Mouse (Mus musculus): ENCODE results near the gene Bloc1s5. TPM values are rescaled to one million over a fixed set of nuclear protein-coding genes. Genes with fewer than 3 reads are reported as not detected.
"Not testable (repeated sequence)": the region's sequence is repeated elsewhere in the genome, so short reads cannot be mapped to it uniquely, and the experiment has no call there.

The Bloc1s5 gene
- polyA plus RNA-seq, 1 experiment from 2014 or later, result 14.2 TPM

DNA sequence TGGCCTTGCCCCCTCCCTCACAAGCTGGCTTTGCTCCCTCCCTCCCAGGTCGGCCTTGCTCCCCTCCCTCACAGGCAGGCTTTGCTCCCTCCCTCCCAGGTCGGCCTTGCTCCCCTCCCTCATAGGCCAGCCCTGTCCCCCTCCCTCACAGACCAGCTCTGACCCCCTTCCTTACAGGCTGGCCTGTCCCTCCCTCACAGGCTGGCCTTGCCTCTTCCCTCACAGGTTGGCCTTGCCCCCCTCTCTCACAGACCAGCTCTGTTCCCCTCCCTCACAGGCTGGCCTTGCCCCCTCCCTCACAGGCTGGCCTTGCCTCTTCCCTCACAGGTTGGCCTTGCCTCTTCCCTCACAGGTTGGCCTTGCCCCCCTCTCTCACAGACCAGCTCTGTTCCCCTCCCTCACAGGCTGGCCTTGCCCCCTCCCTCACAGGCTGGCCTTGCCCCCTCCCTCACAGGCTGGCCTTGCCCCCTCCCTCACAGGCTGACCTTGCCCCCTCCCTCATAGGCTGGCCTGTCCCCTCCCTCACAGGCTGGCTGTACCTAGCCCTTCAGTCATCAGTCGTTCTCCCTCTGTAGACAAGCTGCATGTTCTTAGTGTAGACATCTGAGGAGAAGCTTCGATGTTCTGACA is 16.8 kb downstream of the Bloc1s5 start:
- WGBS (ENCODE audit: insufficient replicate concordance), result 67% methylated on average over 4 of the region's 4 CpGs
- H3K4me2 ChIP-seq; H3K9ac ChIP-seq; DNase-seq; ATAC-seq (ENCODE audit: low read depth); H3K9me3 ChIP-seq (replicated peaks); H3K27me3 ChIP-seq; H3K4me3 ChIP-seq (replicated peaks); H3K27ac ChIP-seq: not testable (repeated sequence)
- H3K36me3 ChIP-seq, result 0 out of 2 replicates have a peak, but pooled peaks cover 13% of the 10 kb centered on the region
- peaks cover 45% of the 10 kb centered on the region for H3K4me1 ChIP-seq (replicated peaks)

DNA sequence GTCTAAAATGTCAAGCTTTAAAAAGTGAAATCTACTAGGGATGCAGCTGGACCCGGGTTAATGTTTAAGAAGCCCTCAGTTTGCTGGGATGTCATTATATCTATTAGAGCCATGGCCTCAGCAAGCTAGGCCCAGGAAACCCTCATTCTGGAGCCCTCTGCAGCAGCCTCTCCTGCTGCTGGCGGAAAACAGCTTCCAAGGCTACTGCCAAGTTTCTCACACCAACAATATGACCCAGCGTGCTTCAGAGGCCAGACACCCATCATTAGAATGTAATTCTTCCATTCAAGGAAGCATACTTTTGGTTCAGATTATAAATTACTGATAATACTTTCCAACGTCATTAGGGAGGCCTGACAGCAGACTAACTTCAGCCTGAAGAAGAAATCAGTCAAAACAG is 18.0 kb downstream of the Bloc1s5 start:
- H3K9me3 ChIP-seq (replicated peaks), result peaks cover 4% of the 10 kb centered on the region; the same call in 1 of the 2 replicates
- no peak overlapping the region for H3K9ac ChIP-seq
- peak overlapping the region; percentile 47 for H3K27ac ChIP-seq
- H3K4me1 ChIP-seq (replicated peaks), result peaks cover 52% of the 10 kb centered on the region
- H3K27me3 ChIP-seq, result no peaks in the 10 kb centered on the region
- no peak overlapping the region for H3K4me3 ChIP-seq (replicated peaks)
- 52% methylated on average over 4 of the region's 4 CpGs for WGBS (ENCODE audit: insufficient replicate concordance)
- H3K36me3 ChIP-seq, result peaks cover 20% of the 10 kb centered on the region
- no peak overlapping the region for H3K4me2 ChIP-seq
- ATAC-seq (ENCODE audit: low read depth) (no peak), DNase-seq (no peak)

DNA sequence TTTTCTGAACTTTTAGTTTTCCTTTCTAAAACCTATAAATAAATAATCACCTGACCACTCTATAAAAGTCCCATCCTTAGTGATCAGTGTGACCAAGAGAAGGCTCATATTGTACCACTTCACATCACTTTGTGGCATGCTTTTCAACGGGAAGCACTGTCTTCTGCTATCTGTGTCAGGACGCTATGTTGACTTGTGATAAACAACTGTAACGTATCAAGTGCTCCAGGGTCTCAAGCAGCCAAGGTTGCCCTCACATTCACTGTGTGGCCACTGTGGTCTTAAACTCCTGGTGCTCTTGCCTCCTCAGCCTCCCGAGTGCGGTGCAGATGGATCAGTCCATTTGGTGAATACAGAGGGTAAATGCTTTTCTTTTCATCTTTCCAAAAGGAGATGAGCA is 19.3 kb downstream of the Bloc1s5 start:
- ATAC-seq (ENCODE audit: low read depth), result peak; percentile 80
- WGBS (ENCODE audit: insufficient replicate concordance), result 17% methylated on average over 5 of the region's 5 CpGs
- peak overlapping the region; percentile 7; the same call in 1 of the 2 replicates for H3K9ac ChIP-seq

DNA sequence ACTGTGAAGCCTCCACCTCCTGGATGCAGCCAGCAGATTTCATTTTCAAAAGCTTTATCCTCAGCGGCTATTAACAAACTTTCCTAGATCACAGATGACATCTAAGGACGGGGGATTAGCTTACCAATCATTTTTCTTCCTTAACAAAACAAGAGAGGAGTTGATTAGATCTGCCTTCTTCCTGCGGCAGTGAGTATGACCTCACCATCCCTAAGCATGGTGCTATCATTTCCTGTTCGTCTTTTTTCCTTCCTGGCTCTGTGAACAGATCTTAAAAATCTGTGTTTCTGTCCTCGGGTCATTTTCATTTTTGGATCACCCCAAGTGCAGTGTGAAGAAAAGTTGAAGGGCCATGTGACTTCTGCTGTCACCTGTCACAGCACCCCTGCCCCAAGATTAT is 20.6 kb downstream of the Bloc1s5 start:
- Histone ChIP-seq H3K9ac (peak overlapping the region; percentile 45), H3K4me3 (replicated peaks) (no peak overlapping the region), H3K27ac (peak overlapping the region; percentile 75), H3K4me1 (replicated peaks) (peaks cover 57% of the 10 kb centered on the region), H3K36me3 (peaks cover 18% of the 10 kb centered on the region), H3K27me3 (no peaks in the 10 kb centered on the region), H3K4me2 (peak overlapping the region; percentile 49), H3K9me3 (replicated peaks) (peaks cover 4% of the 10 kb centered on the region; the same call in 1 of the 2 replicates)
- ATAC-seq (ENCODE audit: low read depth) (no peak), DNase-seq (no peak)
- WGBS (ENCODE audit: insufficient replicate concordance), result 24% methylated on average over 5 of the region's 5 CpGs

More for the DNA sequence above, 19.3 kb downstream of the Bloc1s5 start:
- DNase-seq, result no peak
- no peaks in the 10 kb centered on the region for H3K27me3 ChIP-seq
- peak overlapping the region; percentile 63 for H3K27ac ChIP-seq
- peaks cover 4% of the 10 kb centered on the region; the same call in 1 of the 2 replicates for H3K9me3 ChIP-seq (replicated peaks)
- H3K4me1 ChIP-seq (replicated peaks), result peaks cover 56% of the 10 kb centered on the region
- no peak overlapping the region for H3K4me2 ChIP-seq
- H3K4me3 ChIP-seq (replicated peaks), result no peak overlapping the region
- H3K36me3 ChIP-seq, result peaks cover 18% of the 10 kb centered on the region

DNA sequence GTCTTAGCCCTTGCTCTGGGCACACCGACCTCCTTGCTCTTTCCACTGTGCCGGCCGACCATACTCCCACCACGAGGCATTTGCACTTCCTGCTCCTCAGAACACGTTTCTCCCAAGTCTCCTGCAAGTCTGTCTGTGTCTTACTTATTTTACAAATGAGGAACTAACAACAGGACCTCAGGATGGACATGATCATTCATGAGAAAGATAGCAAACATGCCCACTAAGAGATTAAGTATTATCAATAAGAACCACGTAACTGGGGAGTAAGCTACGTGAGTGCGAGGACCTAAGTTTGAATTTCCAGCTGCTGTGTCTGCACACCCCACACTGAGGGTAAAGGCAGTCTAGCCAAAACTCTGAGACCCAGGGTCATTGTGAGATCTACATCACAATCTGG is 21.3 kb downstream of the Bloc1s5 start:
- Histone ChIP-seq H3K4me2 (peak overlapping the region; percentile 49), H3K4me3 (replicated peaks) (no peak overlapping the region), H3K9ac (peak overlapping the region; percentile 45), H3K36me3 (peaks cover 18% of the 10 kb centered on the region), H3K9me3 (replicated peaks) (peaks cover 4% of the 10 kb centered on the region; the same call in 1 of the 2 replicates), H3K27me3 (no peaks in the 10 kb centered on the region), H3K4me1 (replicated peaks) (peaks cover 57% of the 10 kb centered on the region), H3K27ac (peak overlapping the region; percentile 75)
- no peak for DNase-seq
- 24% methylated on average over 8 of the region's 8 CpGs for WGBS (ENCODE audit: insufficient replicate concordance)
- peak; percentile 60 for ATAC-seq (ENCODE audit: low read depth)

DNA sequence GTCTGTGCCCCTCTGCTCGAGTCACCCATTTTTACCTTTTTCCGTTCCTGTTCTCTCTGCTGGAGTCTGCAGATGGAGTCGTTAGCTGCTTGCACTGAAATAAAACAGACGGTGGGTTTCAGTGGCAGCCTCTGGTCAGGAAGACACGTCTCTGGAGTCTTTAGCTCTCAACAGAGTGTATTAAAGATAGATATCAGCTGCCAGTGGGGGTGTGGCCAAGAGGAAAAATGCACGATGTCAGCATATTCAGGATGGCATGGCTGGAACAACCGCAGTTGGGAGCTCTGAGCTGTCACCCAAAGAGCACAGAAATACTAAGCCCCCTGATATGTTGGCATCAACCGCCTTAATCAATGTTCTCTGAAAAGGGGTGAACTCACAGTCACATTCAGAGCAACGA is 22.3 kb downstream of the Bloc1s5 start:
- peaks cover 4% of the 10 kb centered on the region; the same call in 1 of the 2 replicates for H3K9me3 ChIP-seq (replicated peaks)
- no peak overlapping the region for H3K4me2 ChIP-seq
- H3K36me3 ChIP-seq, result peaks cover 18% of the 10 kb centered on the region
- DNase-seq (no peak), ATAC-seq (ENCODE audit: low read depth) (no peak)
- H3K27ac ChIP-seq, result no peak overlapping the region
- 84% methylated on average over 9 of the region's 9 CpGs for WGBS (ENCODE audit: insufficient replicate concordance)
- H3K27me3 ChIP-seq, result no peaks in the 10 kb centered on the region
- no peak overlapping the region for H3K4me3 ChIP-seq (replicated peaks)
- peaks cover 57% of the 10 kb centered on the region for H3K4me1 ChIP-seq (replicated peaks)
- no peak overlapping the region for H3K9ac ChIP-seq

GRCm38 (mm10) chr13:38612179-38612578 is 22.7 kb downstream of the Bloc1s5 start:
- no peaks in the 10 kb centered on the region for H3K27me3 ChIP-seq
- no peak overlapping the region for H3K9ac ChIP-seq
- H3K9me3 ChIP-seq (replicated peaks), result peaks cover 4% of the 10 kb centered on the region; the same call in 1 of the 2 replicates
- WGBS (ENCODE audit: insufficient replicate concordance), result 77% methylated on average over 4 of the region's 4 CpGs
- H3K4me1 ChIP-seq (replicated peaks), result peaks cover 57% of the 10 kb centered on the region
- DNase-seq, result no peak
- H3K4me3 ChIP-seq (replicated peaks), result no peak overlapping the region
- no peak overlapping the region for H3K27ac ChIP-seq
- H3K36me3 ChIP-seq, result peaks cover 18% of the 10 kb centered on the region
- no peak overlapping the region for H3K4me2 ChIP-seq
- ATAC-seq (ENCODE audit: low read depth), result no peak

DNA sequence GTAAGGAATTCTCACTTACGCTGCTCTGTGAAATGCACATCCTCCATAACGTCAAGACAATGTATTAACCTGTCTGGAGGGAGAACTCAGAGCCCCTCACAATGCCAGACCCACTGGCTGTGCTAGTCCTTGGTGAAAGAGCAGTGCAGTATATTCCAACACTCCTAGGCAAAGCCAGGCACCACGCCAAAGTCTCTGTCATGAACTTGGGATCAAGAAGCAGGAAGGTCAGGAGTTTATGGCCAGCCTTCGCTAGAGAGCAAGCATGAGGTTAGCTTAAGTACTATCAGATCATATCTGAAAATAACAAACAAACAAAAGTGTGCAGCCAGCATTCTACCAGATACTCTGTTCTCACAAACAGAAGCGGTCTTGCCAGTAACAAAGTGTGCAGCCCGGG is 24.6 kb downstream of the Bloc1s5 start:
- H3K4me2 ChIP-seq, result no peak overlapping the region
- H3K27me3 ChIP-seq, result no peaks in the 10 kb centered on the region
- peaks cover 50% of the 10 kb centered on the region for H3K4me1 ChIP-seq (replicated peaks)
- no peak for ATAC-seq (ENCODE audit: low read depth)
- 71% methylated on average over 6 of the region's 6 CpGs for WGBS (ENCODE audit: insufficient replicate concordance)
- H3K4me3 ChIP-seq (replicated peaks), result no peak overlapping the region
- peaks cover 12% of the 10 kb centered on the region for H3K36me3 ChIP-seq
- H3K9me3 ChIP-seq (replicated peaks), result peaks cover 4% of the 10 kb centered on the region; the same call in 1 of the 2 replicates
- no peak for DNase-seq
- no peak overlapping the region for H3K27ac ChIP-seq
- H3K9ac ChIP-seq, result no peak overlapping the region

GRCm38 (mm10) chr13:38607130-38607529 is 27.8 kb downstream of the Bloc1s5 start:
- Histone ChIP-seq H3K27me3 (no peaks in the 10 kb centered on the region), H3K4me1 (replicated peaks) (peaks cover 22% of the 10 kb centered on the region), H3K4me3 (replicated peaks) (no peak overlapping the region), H3K9me3 (replicated peaks) (no peaks in the 10 kb centered on the region), H3K27ac (no peak overlapping the region), H3K4me2 (no peak overlapping the region), H3K9ac (no peak overlapping the region), H3K36me3 (peaks cover 26% of the 10 kb centered on the region)
- 52% methylated on average over 6 of the region's 6 CpGs for WGBS (ENCODE audit: insufficient replicate concordance)
- DNase-seq (no peak), ATAC-seq (ENCODE audit: low read depth) (peak; percentile 57)

DNA sequence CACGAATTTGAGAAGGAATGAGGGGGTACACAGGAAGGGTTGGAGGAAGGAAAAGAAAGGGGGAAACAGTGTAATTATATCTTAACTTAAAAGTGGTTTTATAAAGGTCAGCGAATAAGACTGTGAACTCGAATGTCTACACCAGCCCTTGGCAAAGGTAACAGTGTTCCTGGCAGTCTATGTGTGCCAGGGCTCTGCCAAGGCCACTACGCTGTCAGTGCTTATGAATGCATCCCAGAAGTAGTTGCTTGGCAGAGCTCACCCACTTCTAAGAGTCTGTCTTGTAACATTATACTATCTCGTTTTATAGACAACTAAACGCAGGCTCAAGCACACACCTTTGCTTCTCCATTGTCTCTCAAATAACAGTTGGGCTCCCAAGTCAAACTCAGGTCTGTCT is 29.6 kb downstream of the Bloc1s5 start:
- Histone ChIP-seq H3K9me3 (replicated peaks) (no peaks in the 10 kb centered on the region), H3K27me3 (no peaks in the 10 kb centered on the region), H3K9ac (no peak overlapping the region), H3K36me3 (peaks cover 23% of the 10 kb centered on the region), H3K4me3 (replicated peaks) (no peak overlapping the region), H3K27ac (no peak overlapping the region), H3K4me2 (no peak overlapping the region), H3K4me1 (replicated peaks) (peaks cover 23% of the 10 kb centered on the region)
- DNase-seq (no peak), ATAC-seq (ENCODE audit: low read depth) (no peak)
- 76% methylated on average over 6 of the region's 6 CpGs for WGBS (ENCODE audit: insufficient replicate concordance)

- peaks cover 24% of the 10 kb centered on the region for H3K4me1 ChIP-seq (replicated peaks)
- H3K9ac ChIP-seq, result no peak overlapping the region
- 83% methylated on average over 13 of the region's 13 CpGs for WGBS (ENCODE audit: insufficient replicate concordance)
- H3K27ac ChIP-seq, result no peak overlapping the region
- H3K4me2 ChIP-seq, result no peak overlapping the region
- H3K36me3 ChIP-seq, result peaks cover 23% of the 10 kb centered on the region
- no peaks in the 10 kb centered on the region for H3K9me3 ChIP-seq (replicated peaks)
- no peaks in the 10 kb centered on the region for H3K27me3 ChIP-seq
- ATAC-seq (ENCODE audit: low read depth) (no peak), DNase-seq (no peak)
- no peak overlapping the region for H3K4me3 ChIP-seq (replicated peaks)
Observed at GRCm38 (mm10) chr13:38602966-38603365, 31.9 kb downstream of the Bloc1s5 start.

GRCm38 (mm10) chr13:38602243-38602832 is 32.6 kb downstream of the Bloc1s5 start:
- 79% methylated on average over 17 of the region's 17 CpGs for WGBS (ENCODE audit: insufficient replicate concordance)
- no peaks in the 10 kb centered on the region for H3K9me3 ChIP-seq (replicated peaks)
- H3K36me3 ChIP-seq, result peaks cover 23% of the 10 kb centered on the region
- H3K4me1 ChIP-seq (replicated peaks), result peaks cover 22% of the 10 kb centered on the region
- no peak overlapping the region for H3K4me3 ChIP-seq (replicated peaks)
- no peaks in the 10 kb centered on the region for H3K27me3 ChIP-seq
- DNase-seq (no peak), ATAC-seq (ENCODE audit: low read depth) (no peak)
- no peak overlapping the region for H3K27ac ChIP-seq
- no peak overlapping the region for H3K9ac ChIP-seq
- H3K4me2 ChIP-seq, result no peak overlapping the region

All from liver, embryonic 13.5 days (tissue).